Mouse (Mus musculus): ENCODE results near the gene Tnnc1. TPM values are rescaled to one million over a fixed set of nuclear protein-coding genes. Genes with fewer than 3 reads are reported as not detected.
A peak's percentile ranks its signal among the peaks of the same experiment; 100 is the strongest.

The Tnnc1 gene
- polyA plus RNA-seq, 1 experiment, result 0.34 TPM

DNA sequence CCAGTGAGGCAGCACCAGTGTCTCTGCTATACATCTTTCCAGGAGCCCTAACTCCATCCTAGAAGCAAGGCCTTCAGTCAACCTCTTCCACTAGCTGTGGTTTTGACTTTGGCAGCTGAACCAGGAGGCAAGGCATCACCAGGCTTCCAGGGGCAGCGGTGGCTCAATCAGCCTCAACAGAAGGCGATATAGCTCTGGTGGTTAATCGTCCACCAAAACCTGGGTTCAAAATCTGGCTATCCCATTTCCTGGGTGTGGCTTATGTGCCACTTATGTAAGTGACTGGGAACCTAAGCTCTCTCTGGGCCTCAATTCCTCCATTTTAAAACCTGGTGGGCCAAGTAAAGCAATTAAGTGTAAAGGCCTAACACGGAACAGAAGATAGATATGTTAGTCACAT is 3.3 kb upstream of the Tnnc1 start:
- TF ChIP-seq POLR2A (IDR thresholded peaks at IDR 0.05; ENCODE audit: low read depth, low read length) (no peak), CTCF (IDR thresholded peaks at IDR 0.05; ENCODE audit: extremely low read depth, insufficient read length, insufficient replicate concordance, low read depth, low read length) (no peak)
- Histone ChIP-seq H3K27me3 (ENCODE audit: control insufficient read depth, insufficient read depth, low read length) (no peaks in the 10 kb centered on the region), H3K36me3 (ENCODE audit: control insufficient read depth, insufficient read depth, low read length) (peaks cover 23% of the 10 kb centered on the region), H3K4me1 (ENCODE audit: control insufficient read depth, insufficient read depth, insufficient read length, low read length) (peaks cover 13% of the 10 kb centered on the region; the same call in 1 of the 2 replicates), H3K4me3 (ENCODE audit: low read depth, low read length) (no peak overlapping the region), H3K27ac (ENCODE audit: insufficient read depth, low read depth, low read length) (no peak overlapping the region)
- WGBS, result 52% methylated on average over 4 of the region's 4 CpGs

DNA sequence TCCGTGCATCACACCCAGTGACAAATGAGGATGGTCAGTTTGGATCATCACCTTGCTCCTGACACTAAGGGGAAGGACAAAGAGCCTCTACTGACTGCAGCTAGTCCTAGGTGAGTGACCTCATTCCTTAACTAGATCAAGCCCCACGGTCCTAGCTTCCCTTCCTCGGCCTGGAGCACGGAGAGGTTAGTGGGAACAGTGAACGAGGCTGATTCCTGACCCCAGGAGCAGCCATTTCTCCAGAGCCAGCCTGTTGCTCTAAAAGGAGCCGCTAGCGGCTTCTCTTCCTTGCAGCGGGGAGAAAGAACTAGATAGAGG is 2.9 kb upstream of the Tnnc1 start:
- Histone ChIP-seq H3K4me1 (ENCODE audit: control insufficient read depth, insufficient read depth, insufficient read length, low read length) (peaks cover 13% of the 10 kb centered on the region; the same call in 1 of the 2 replicates), H3K27me3 (ENCODE audit: control insufficient read depth, insufficient read depth, low read length) (no peaks in the 10 kb centered on the region), H3K36me3 (ENCODE audit: control insufficient read depth, insufficient read depth, low read length) (peaks cover 22% of the 10 kb centered on the region), H3K4me3 (ENCODE audit: low read depth, low read length) (peak overlapping the region; percentile 98), H3K27ac (ENCODE audit: insufficient read depth, low read depth, low read length) (no peak overlapping the region)
- 19% methylated on average over 8 of the region's 8 CpGs for WGBS
- TF ChIP-seq POLR2A (IDR thresholded peaks at IDR 0.05; ENCODE audit: low read depth, low read length) (no peak), CTCF (IDR thresholded peaks at IDR 0.05; ENCODE audit: extremely low read depth, insufficient read length, insufficient replicate concordance, low read depth, low read length) (no peak)

DNA sequence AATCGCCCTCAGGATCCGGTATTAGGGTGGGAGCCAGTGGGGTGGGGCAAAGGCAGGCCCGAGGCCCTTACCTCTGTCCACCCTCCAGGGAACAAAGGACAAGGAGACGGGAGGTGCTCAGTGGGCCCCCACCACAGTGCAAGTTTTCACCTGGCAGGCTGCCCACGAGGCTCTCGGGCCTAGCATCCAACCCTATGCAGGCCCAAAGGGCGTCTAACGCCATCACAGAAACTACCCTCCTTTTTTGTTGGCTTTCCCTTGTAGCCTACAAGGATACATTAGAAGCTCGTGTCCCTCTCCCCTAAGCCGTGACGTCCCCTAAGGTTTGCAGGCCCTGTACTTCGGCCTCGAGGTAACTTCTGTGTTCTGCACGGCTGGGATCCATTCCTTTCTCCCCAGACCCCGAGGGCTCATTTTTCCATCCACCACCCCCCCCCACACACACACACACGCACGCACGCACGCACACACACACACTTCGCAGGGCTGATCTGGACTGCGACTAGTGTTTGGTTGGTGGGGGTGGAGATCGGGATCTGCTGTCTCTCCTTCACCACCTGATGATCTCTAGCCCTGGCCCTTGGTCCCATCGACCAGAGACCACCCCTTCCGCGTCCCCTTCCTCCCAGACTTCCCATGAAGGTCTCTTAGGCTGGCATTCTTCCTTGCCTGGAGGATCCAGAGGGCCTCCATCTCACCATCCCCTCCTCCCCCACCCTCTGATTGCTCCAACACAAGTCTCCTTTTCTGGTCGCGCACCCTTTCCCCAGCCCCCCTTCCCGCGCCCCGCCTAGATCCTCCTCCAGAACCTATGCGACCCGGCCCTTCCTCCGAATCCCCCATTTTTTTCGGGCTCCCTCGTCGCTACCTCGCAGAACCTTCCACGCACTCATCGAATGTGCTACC is 2.3 kb upstream of the Tnnc1 start:
- TF ChIP-seq CTCF (IDR thresholded peaks at IDR 0.05; ENCODE audit: extremely low read depth, insufficient read length, insufficient replicate concordance, low read depth, low read length) (no peak), POLR2A (IDR thresholded peaks at IDR 0.05; ENCODE audit: low read depth, low read length) (no peak; the same call in 1 of the 2 replicates)
- H3K27me3 ChIP-seq (ENCODE audit: control insufficient read depth, insufficient read depth, low read length), result no peaks in the 10 kb centered on the region
- WGBS, result under 1% methylated on average over 39 of the region's 39 CpGs
- H3K4me1 ChIP-seq (ENCODE audit: control insufficient read depth, insufficient read depth, insufficient read length, low read length), result peaks cover 13% of the 10 kb centered on the region; the same call in 1 of the 2 replicates
- H3K36me3 ChIP-seq (ENCODE audit: control insufficient read depth, insufficient read depth, low read length), result peaks cover 17% of the 10 kb centered on the region
- H3K27ac ChIP-seq (ENCODE audit: insufficient read depth, low read depth, low read length), result peak overlapping the region; percentile 68
- peak overlapping the region; percentile 98 for H3K4me3 ChIP-seq (ENCODE audit: low read depth, low read length)

DNA sequence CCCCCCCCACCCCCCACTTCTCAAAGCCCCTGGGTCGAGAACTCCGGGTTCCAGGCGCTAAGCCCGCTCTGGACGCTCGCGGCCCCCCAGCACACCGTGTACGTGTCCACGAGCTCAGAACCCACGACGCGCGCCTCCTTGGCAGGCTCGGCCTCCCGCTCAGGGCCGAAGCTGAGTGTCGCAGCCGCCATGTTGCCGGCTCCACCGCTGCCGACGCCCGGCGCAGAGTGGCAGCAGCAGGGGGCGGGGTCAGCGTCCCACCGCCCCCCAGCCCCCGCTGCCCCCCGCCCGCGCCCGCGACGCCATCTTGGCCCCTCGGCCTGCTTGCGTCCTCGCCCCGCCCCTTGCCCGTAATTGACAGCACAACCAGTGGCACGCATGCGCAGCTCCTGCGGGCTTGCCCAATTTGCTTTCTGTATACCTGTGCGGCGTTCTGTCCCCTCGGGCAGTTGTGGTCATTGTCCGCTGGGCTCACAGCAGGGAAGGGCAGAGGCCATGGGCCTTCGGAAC is 1.6 kb upstream of the Tnnc1 start:
- under 1% methylated on average over 46 of the region's 48 CpGs for WGBS
- Histone ChIP-seq H3K36me3 (ENCODE audit: control insufficient read depth, insufficient read depth, low read length) (peaks cover 15% of the 10 kb centered on the region), H3K4me3 (ENCODE audit: low read depth, low read length) (peak overlapping the region; percentile 98), H3K4me1 (ENCODE audit: control insufficient read depth, insufficient read depth, insufficient read length, low read length) (peaks cover 13% of the 10 kb centered on the region; the same call in 1 of the 2 replicates), H3K27me3 (ENCODE audit: control insufficient read depth, insufficient read depth, low read length) (no peaks in the 10 kb centered on the region), H3K27ac (ENCODE audit: insufficient read depth, low read depth, low read length) (peak overlapping the region; percentile 68)
- TF ChIP-seq CTCF (IDR thresholded peaks at IDR 0.05; ENCODE audit: extremely low read depth, insufficient read length, insufficient replicate concordance, low read depth, low read length) (no peak), POLR2A (IDR thresholded peaks at IDR 0.05; ENCODE audit: low read depth, low read length) (peak; percentile 50; the same call in 1 of the 2 replicates)

DNA sequence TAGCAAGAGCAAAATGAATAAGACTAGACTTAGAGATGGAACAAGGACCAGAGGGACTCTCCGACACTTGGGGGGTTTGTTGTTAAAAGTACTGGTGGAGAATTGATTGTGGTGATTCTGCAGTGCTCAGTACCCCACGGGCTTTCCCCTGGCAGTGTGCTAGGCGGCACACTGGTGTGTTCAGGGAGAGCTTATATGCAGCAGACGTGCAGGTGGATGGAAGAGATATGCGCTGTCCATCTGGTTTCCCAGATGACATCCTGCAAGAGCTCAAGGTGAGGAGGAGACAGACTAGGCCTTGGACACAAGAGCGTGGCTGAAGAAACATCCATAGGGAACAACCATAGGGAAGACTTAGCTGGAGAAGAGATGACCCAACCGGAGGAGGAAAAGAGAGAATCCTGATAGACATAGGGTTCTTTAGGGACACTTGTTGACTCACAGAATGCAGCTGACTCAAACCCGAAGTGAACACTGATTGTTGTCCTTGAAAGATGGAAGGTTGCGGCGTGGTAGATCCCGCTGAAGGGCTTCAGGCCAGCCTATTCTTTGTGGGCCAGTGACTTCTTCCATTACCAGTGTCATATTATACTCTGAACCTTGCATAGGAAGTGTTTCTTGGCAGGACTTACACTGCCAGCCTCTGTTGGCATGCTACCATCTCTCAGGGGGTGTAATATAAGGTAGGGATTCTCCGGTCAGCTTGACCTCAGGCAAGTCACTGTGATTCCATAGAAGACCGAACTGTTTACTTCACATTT is 862 bp upstream of the Tnnc1 start:
- Histone ChIP-seq H3K4me3 (ENCODE audit: low read depth, low read length) (peak overlapping the region; percentile 98), H3K36me3 (ENCODE audit: control insufficient read depth, insufficient read depth, low read length) (peaks cover 11% of the 10 kb centered on the region), H3K27ac (ENCODE audit: insufficient read depth, low read depth, low read length) (peak overlapping the region; percentile 10; the same call in 1 of the 2 replicates), H3K27me3 (ENCODE audit: control insufficient read depth, insufficient read depth, low read length) (no peaks in the 10 kb centered on the region), H3K4me1 (ENCODE audit: control insufficient read depth, insufficient read depth, insufficient read length, low read length) (peaks cover 13% of the 10 kb centered on the region; the same call in 1 of the 2 replicates)
- TF ChIP-seq POLR2A (IDR thresholded peaks at IDR 0.05; ENCODE audit: low read depth, low read length) (no peak), CTCF (IDR thresholded peaks at IDR 0.05; ENCODE audit: extremely low read depth, insufficient read length, insufficient replicate concordance, low read depth, low read length) (no peak)
- WGBS, result 58% methylated on average over 13 of the region's 13 CpGs

DNA sequence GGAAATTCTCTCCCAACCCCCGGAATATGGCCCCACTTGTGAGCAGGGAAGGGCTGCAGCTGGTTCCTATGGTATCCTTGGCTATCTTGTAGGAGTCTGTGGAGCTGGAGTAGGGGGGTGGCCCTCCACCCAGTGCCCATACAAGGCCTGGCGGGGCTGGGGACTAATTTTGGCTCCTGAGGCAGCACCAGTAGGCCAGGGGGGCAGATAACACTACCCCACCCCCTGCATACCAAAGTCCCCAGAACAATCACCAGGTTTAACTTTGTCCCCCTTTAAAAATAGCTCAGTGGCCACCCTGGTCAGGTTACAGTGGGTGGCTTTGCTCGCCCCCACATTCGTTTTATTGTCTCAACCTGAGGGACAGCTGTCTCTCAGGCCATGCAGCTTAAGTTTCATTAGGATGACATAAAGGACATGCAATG is 1.0 kb downstream of the Tnnc1 start:
- Histone ChIP-seq H3K36me3 (ENCODE audit: control insufficient read depth, insufficient read depth, low read length) (no peaks in the 10 kb centered on the region), H3K4me1 (ENCODE audit: control insufficient read depth, insufficient read depth, insufficient read length, low read length) (peaks cover 13% of the 10 kb centered on the region; the same call in 1 of the 2 replicates), H3K27me3 (ENCODE audit: control insufficient read depth, insufficient read depth, low read length) (no peaks in the 10 kb centered on the region), H3K4me3 (ENCODE audit: low read depth, low read length) (no peak overlapping the region), H3K27ac (ENCODE audit: insufficient read depth, low read depth, low read length) (no peak overlapping the region)
- TF ChIP-seq CTCF (IDR thresholded peaks at IDR 0.05; ENCODE audit: extremely low read depth, insufficient read length, insufficient replicate concordance, low read depth, low read length), result no peak
- TF ChIP-seq POLR2A (IDR thresholded peaks at IDR 0.05; ENCODE audit: low read depth, low read length), result no peak
- 90% methylated on average over 4 of the region's 4 CpGs for WGBS
